Mouse (Mus musculus) thymus, postnatal 14 days (tissue): ENCODE results near the gene Tnnt2.

Experiments
- DNase-seq: peaks from one replicate; pipeline ENCODE4 v3.0.0; 2021

Tnnt2 gene

DNA sequence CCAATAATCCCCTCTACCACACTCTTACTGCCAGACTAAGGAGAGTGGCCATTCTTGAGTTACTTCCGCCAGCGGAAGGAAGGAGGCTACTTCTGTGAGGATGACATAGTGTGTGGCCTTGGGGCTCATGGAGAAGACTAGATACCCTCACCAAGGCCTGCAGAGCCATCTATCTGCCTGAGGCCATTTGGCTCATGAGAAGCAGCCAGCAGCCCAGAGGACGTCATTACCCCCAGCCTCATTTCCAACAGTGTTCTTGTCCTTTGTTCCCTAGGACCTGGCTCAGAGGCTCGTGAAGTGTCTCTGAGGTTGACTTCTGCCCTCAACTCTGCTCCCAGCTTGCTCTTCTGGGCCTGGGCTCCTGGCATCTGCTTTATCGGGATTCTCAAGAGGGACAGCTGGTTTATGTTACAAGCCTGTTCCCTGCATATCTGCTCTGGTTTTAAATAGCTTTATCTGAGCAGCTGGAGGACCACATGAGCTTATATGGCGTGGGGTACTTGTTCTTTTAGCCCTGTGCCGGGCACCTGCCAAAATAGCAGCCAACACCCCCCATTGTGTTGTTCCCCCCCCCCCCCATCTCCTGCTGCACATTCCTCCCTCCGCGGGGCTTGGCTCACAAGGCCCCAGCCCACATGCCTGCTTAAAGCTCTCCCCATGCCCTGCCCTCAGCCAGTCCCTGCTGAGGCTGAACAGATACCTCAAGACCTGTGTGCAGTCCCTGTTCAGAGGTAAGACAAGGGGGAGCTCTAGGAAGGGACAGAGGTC is at the start of gene Tnnt2:
Tnnt2 (plus strand) TSS at position 639 of the 768 bp plus-strand sequence.
- no peak for DNase-seq

- DNase-seq = peak; percentile 86
These were observed 48.4 kb upstream of the Tnnt2 start for GRCm38 (mm10) chr1:135787799-135788198.

DNA sequence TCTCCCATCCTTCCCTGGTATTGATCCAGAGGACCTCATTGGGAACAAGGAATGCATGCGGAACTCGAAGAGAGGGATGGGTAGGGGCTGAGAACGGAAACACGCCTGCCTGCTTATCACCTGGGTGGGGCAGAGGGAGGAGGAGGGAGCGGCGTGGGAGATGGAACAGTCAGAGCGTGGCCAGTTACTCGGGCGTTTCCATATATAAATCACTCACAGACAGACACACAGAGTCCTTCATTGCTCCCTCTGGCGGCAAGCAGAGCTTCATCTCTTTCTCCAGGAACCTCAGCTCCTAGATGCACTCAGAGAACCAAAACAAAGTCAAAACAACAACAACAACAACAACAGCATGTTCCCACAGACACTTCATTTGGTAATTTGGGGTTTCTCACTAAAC is 47.4 kb upstream of the Tnnt2 start:
- peak; percentile 65 for DNase-seq

GRCm38 (mm10) chr1:135789815-135790214 is 46.3 kb upstream of the Tnnt2 start:
- DNase-seq = peak; percentile 82

GRCm38 (mm10) chr1:135792143-135792939 is 43.8 kb upstream of the Tnnt2 start:
- DNase-seq = no peak

DNA sequence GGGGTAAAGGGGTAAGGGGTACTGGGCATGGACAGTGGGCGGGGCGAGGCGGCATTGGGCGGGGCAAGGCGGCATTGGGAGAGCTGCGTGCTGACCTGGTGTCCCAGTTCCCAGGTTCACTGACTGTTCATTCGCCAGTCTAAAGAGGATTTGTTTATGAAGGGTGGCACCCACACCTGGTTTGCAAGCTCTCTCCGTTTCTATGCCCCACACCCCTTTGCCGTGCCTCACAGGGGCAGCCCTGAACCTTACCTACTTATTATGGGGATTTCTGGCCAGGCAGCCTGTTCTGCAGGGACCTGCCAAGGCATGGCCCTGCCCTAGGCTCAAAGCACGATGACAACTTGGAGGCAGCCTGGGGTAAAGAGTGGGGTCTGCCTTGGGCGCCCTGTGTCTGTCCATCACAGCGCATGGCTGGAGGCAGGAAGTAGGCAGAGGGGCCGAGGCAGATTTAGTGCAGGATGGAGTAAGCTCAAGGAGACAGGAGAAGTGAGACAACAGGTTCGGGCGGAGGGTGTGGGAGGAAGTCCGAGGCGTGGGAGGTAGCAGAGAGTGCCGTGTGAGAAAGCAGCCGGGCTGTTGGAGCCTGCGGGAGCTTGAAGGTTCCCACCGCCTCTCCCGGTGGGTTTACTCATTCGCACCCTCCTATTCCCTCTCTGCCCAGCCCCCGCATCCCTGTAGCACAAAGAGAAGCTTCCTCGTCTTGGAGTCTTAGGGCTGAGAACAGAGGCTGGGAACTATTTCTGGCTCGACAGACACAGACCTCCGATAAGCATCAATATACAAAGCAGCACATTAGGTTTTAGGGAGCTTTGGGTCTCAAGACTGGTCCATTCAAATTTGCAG is 42.6 kb upstream of the Tnnt2 start:
- peak; percentile 39 for DNase-seq

DNA sequence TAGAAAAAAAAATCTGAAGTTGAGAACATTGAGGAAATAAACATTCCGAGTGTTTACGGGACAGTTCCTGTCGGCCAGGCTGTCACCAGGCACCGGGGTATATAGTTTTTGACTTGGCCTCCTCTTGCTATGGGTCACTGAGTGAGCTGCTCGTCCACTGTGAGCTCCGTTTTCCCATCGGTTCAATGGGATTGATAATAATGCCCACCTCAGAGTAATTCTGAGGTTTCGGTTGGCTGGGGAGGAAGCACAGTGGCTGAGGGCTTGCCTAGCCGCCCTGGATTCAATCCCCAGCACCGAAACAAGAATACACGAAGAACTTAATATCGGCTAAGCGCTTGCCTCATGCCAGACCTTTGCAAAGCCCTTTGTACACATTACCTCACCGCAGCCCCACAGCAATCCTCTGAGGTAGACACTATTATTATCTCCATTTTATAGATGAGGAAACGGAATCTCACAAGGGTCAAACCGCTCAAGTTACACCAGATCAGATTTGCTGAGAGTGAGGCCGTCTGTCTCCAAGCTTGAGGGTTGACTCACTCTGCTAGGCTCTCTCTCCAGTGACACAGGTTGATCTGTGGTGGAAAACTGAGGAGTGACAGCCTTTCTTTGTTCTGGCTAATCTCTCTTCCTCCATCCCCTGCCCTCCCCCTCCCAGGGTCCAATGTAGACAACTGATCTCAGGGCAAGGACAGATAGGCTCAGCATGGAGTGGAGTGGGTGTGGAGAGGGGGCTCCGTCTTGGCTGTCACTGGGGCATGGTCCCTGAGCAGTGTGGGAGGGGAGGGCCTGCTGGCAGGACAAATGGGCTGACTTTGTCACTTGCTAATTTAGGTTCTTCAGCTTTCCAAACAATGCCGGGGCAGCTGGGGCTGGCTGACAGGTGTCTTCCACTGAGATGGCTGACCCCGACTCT is 41.7 kb upstream of the Tnnt2 start:
- DNase-seq = no peak

DNA sequence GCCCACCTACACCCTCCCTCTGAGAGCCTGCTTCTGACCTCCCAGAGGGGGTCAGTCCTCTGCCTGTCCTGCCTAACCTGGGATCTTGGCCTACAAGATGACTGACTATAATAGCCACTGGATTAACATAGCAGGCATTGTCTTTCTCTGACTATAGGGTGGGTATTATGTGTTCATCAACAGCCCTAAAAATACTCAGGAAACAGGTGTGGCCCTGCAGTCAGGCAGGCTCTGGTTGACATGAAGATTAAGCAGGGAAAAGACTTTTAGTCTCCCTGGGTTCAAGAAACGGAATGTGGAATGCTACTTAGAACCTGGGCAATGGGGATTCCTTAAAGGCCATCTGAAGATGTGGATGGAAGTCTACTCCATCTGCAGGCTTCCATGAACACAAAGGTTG is 37.7 kb upstream of the Tnnt2 start:
- DNase-seq = no peak

GRCm38 (mm10) chr1:135799109-135799627 is 37.0 kb upstream of the Tnnt2 start:
- DNase-seq = no peak

- no peak for DNase-seq
These were observed 35.8 kb upstream of the Tnnt2 start for GRCm38 (mm10) chr1:135800192-135800950.

- peak; percentile 58 for DNase-seq
These were observed 28.6 kb upstream of the Tnnt2 start for GRCm38 (mm10) chr1:135807546-135807945.

GRCm38 (mm10) chr1:135810180-135810579 is 26.0 kb upstream of the Tnnt2 start:
- no peak for DNase-seq

GRCm38 (mm10) chr1:135811016-135811646 is 25.0 kb upstream of the Tnnt2 start:
- peak; percentile 93 for DNase-seq

DNA sequence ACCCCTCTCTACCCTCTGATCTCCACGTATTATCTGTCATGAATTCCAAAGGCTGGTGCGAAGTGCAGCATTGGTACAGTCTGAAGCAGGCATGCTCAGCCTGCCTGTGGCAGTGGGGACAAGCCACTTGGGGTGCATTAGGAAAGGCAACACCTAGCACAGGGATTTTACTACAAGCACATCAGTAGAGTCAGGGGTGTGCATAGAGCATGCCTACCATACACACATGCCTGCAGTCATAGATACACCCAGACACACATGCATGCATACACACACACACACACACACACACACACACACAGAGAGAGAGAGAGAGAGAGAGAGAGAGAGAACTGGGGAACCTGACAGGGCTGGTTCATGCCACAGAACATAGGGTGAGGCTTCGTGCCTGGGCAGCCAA is 23.9 kb upstream of the Tnnt2 start:
- no peak for DNase-seq

GRCm38 (mm10) chr1:135812618-135813017 is 23.5 kb upstream of the Tnnt2 start:
- DNase-seq = no peak

GRCm38 (mm10) chr1:135813071-135813470 is 23.1 kb upstream of the Tnnt2 start:
- DNase-seq = no peak

DNA sequence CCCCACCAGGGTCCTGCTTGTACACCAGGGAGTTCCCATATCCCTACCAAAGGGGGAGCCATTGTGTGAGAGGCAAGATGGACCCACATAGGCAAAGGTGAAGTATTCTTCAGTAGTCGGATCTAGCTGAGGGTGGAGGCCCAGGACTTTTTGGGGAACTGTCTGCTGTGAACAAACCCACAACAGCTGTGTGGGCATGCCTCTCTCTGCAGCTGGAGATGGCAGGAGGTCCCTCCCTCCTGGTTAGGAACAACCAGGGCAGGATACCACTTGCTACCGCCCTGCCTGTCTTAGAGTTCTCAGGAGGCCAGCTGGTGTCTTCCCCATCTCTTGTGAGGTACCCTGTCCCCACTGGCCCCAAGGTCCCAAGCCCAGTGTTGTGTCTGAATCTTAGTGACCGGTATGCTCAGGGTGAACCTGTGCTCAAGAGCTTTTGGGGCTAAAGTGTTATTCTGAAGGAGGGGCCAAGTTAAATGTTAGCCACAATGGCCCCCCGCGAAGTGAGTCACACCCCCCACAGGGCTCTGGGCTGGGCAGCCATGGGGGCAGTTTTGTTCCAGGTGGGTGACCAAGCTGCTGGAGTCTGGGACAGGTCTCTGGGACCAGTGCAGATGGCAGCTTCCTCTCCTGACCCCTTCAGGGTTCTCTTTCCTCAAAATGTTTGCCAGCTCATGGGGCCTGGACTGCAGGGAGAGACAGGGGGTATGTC is 22.3 kb upstream of the Tnnt2 start:
- DNase-seq = peak; percentile 66

DNA sequence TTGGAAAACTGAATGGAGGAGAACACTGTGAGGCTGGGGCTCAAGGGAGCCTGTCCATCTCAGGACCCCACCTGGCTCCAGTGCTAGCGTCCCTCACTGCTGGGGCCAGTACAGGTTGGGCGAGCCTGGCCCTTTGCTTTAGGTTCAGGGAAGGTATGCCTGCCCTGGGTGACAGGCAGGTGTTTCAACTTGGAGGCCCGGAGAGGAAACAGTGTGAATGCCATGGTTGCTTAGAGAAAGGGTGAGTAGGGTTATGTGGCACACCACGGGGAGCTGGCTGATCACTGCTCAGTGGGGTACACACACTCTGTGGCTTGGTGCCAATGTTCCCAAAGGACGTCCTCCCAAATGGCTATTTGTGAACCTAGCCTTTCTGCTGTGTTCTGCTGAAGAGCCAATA is 21.6 kb upstream of the Tnnt2 start:
- DNase-seq = peak; percentile 39

DNA sequence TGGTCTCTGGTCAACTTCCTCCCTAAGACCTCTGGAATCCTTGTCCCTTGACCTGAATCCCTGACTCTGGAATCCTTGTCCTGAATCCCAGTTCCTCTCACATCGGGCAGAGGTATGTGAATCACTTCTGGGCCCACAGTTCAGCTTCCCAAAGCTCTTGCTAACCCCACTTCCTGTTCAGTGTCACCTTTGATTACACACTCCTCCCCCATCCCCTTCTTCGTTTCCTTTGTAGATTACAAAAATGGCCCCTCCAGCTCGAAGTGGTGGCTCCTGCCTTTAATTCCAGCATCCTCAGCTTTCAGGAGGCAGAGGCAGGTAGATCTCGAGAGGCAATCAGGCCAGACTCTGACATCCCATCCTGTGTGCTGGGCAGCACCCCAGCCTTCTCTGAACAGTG is 18.6 kb upstream of the Tnnt2 start:
- peak; percentile 39 for DNase-seq
